Mouse (Mus musculus): ENCODE measurements around the gene Map1b. TPM values are rescaled to one million over a fixed set of nuclear protein-coding genes. Genes with fewer than 3 reads are reported as not detected.

Gene Map1b
- polyA plus RNA-seq, 1 experiment from 2014 or later, result 31.2 TPM

DNA sequence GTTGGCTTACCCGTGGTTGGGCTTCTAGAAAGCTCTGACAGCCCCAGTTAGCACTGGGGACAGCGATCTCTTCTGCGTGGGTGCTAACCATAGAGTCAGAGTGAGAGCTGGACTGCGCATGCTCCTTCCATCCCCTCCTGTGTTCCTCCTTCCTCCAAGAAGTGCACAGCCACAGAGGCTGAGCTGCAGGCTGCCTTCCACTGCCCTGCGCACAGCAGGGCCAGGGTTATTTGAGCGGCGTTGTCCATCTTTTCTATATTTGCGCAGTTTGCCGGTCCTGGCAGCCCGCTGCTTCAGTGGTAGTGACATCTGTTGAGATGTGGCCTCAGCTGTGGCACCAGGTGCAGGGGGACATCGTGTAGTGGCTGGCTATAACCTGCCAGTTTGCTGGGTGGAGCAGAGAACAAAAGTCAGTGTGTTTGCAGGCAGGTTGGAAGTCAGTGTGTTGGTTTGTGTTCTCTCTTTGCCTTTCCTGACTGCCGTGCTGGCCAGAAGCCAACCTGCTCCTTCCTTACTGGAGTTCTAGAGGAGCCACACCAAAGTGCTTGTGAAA, 118.1 kb downstream of the Map1b start:
- Histone ChIP-seq H3K9ac (replicated peaks; ENCODE audit: low read depth) (no peak overlapping the region), H3K4me1 (ENCODE audit: insufficient read depth, low read depth, low read length) (peaks cover 4% of the 10 kb centered on the region; the same call in 1 of the 2 replicates), H3K27me3 (replicated peaks; ENCODE audit: insufficient read depth, low read length) (no peaks in the 10 kb centered on the region), H3K27ac (ENCODE audit: low read length) (no peak overlapping the region), H3K4me3 (ENCODE audit: low read depth, low read length) (no peak overlapping the region), H3K36me3 (ENCODE audit: insufficient read depth, low read length) (no peaks in the 10 kb centered on the region), H3K9me3 (ENCODE audit: low read length) (no peaks in the 10 kb centered on the region), H3K4me2 (replicated peaks; ENCODE audit: low read depth, low read length) (0 out of 2 replicates have a peak overlapping the region, but pooled peaks have one; percentile 8)
- WGBS, result 69% methylated on average over 12 of the region's 12 CpGs
- TF ChIP-seq EP300 (IDR thresholded peaks at IDR 0.05), result no peak
- TF ChIP-seq CTCF (IDR thresholded peaks at IDR 0.05), result no peak
- DNase-seq (ENCODE audit: low spot score) (peak; percentile 68), ATAC-seq (peak; percentile 48)

GRCm38 (mm10) chr13:99397228-99397627, 119.1 kb downstream of the Map1b start:
- 76% methylated on average over 7 of the region's 7 CpGs for WGBS
- ATAC-seq, result no peak
- no peak overlapping the region for H3K4me3 ChIP-seq (ENCODE audit: low read depth, low read length)
- H3K27me3 ChIP-seq (replicated peaks; ENCODE audit: insufficient read depth, low read length), result no peaks in the 10 kb centered on the region
- H3K4me2 ChIP-seq (replicated peaks; ENCODE audit: low read depth, low read length), result no peak overlapping the region
- H3K27ac ChIP-seq (ENCODE audit: low read length), result no peak overlapping the region
- H3K9ac ChIP-seq (replicated peaks; ENCODE audit: low read depth), result no peak overlapping the region
- H3K36me3 ChIP-seq (ENCODE audit: insufficient read depth, low read length), result no peaks in the 10 kb centered on the region
- H3K4me1 ChIP-seq (ENCODE audit: insufficient read depth, low read depth, low read length), result peaks cover 4% of the 10 kb centered on the region; the same call in 1 of the 2 replicates
- TF ChIP-seq CTCF (IDR thresholded peaks at IDR 0.05) (no peak), EP300 (IDR thresholded peaks at IDR 0.05) (no peak)
- H3K9me3 ChIP-seq (ENCODE audit: low read length), result no peaks in the 10 kb centered on the region
- no peak for DNase-seq (ENCODE audit: low spot score)

GRCm38 (mm10) chr13:99395531-99395930, 120.8 kb downstream of the Map1b start:
- Histone ChIP-seq H3K4me3 (ENCODE audit: low read depth, low read length) (no peak overlapping the region), H3K4me1 (ENCODE audit: insufficient read depth, low read depth, low read length) (peaks cover 4% of the 10 kb centered on the region; the same call in 1 of the 2 replicates), H3K9me3 (ENCODE audit: low read length) (no peaks in the 10 kb centered on the region), H3K36me3 (ENCODE audit: insufficient read depth, low read length) (no peaks in the 10 kb centered on the region), H3K27me3 (replicated peaks; ENCODE audit: insufficient read depth, low read length) (no peaks in the 10 kb centered on the region), H3K27ac (ENCODE audit: low read length) (no peak overlapping the region), H3K9ac (replicated peaks; ENCODE audit: low read depth) (no peak overlapping the region), H3K4me2 (replicated peaks; ENCODE audit: low read depth, low read length) (no peak overlapping the region)
- WGBS, result 78% methylated on average over 12 of the region's 12 CpGs
- TF ChIP-seq EP300 (IDR thresholded peaks at IDR 0.05) (no peak), CTCF (IDR thresholded peaks at IDR 0.05) (no peak)
- DNase-seq (ENCODE audit: low spot score) (no peak), ATAC-seq (no peak)

GRCm38 (mm10) chr13:99394694-99395093, 121.6 kb downstream of the Map1b start:
- Histone ChIP-seq H3K27ac (ENCODE audit: low read length) (no peak overlapping the region), H3K4me1 (ENCODE audit: insufficient read depth, low read depth, low read length) (peaks cover 4% of the 10 kb centered on the region; the same call in 1 of the 2 replicates), H3K9me3 (ENCODE audit: low read length) (no peaks in the 10 kb centered on the region), H3K4me3 (ENCODE audit: low read depth, low read length) (no peak overlapping the region), H3K27me3 (replicated peaks; ENCODE audit: insufficient read depth, low read length) (no peaks in the 10 kb centered on the region), H3K9ac (replicated peaks; ENCODE audit: low read depth) (no peak overlapping the region), H3K36me3 (ENCODE audit: insufficient read depth, low read length) (no peaks in the 10 kb centered on the region), H3K4me2 (replicated peaks; ENCODE audit: low read depth, low read length) (no peak overlapping the region)
- TF ChIP-seq CTCF (IDR thresholded peaks at IDR 0.05) (peak; percentile 45), EP300 (IDR thresholded peaks at IDR 0.05) (peak; percentile 47; the same call in 1 of the 2 replicates)
- 55% methylated on average over 3 of the region's 3 CpGs for WGBS
- ATAC-seq (no peak), DNase-seq (ENCODE audit: low spot score) (peak; percentile 15)

- no peak overlapping the region for H3K27ac ChIP-seq (ENCODE audit: low read length)
- no peaks in the 10 kb centered on the region for H3K27me3 ChIP-seq (replicated peaks; ENCODE audit: insufficient read depth, low read length)
- H3K9ac ChIP-seq (replicated peaks; ENCODE audit: low read depth), result no peak overlapping the region
- 81% methylated on average over 3 of the region's 3 CpGs for WGBS
- no peaks in the 10 kb centered on the region for H3K9me3 ChIP-seq (ENCODE audit: low read length)
- no peak overlapping the region for H3K4me3 ChIP-seq (ENCODE audit: low read depth, low read length)
- TF ChIP-seq CTCF (IDR thresholded peaks at IDR 0.05) (no peak), EP300 (IDR thresholded peaks at IDR 0.05) (no peak)
- ATAC-seq (no peak), DNase-seq (ENCODE audit: low spot score) (no peak)
- H3K4me1 ChIP-seq (ENCODE audit: insufficient read depth, low read depth, low read length), result no peaks in the 10 kb centered on the region; the same call in 1 of the 2 replicates
- H3K36me3 ChIP-seq (ENCODE audit: insufficient read depth, low read length), result no peaks in the 10 kb centered on the region
- no peak overlapping the region for H3K4me2 ChIP-seq (replicated peaks; ENCODE audit: low read depth, low read length)
Observed at GRCm38 (mm10) chr13:99393128-99393527, 123.2 kb downstream of the Map1b start.

DNA sequence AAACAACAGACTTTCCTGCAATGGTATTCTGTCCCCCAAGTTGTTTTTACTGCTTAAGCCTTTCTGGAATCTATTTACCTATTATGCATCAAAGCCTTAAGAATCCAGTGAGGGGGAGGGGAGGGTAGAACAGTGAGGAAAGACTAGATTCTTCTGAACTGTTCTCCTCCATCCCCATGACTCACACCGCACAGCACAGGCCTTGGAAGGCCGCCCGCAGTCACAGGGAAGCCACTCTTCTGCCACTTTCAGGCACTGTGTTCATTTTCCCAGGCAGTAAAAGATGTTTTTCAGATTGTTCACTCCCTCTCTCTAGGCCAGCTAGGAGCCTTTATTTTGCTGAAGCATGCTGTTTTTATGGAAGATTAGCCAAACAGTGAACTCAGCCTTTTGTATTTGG, 124.9 kb downstream of the Map1b start:
- H3K9ac ChIP-seq (replicated peaks; ENCODE audit: low read depth), result no peak overlapping the region
- TF ChIP-seq EP300 (IDR thresholded peaks at IDR 0.05) (no peak), CTCF (IDR thresholded peaks at IDR 0.05) (no peak)
- H3K27ac ChIP-seq (ENCODE audit: low read length), result no peak overlapping the region
- no peak for ATAC-seq
- no peak overlapping the region for H3K4me3 ChIP-seq (ENCODE audit: low read depth, low read length)
- 72% methylated on average over 3 of the region's 3 CpGs for WGBS
- H3K9me3 ChIP-seq (ENCODE audit: low read length), result no peaks in the 10 kb centered on the region
- no peaks in the 10 kb centered on the region for H3K4me1 ChIP-seq (ENCODE audit: insufficient read depth, low read depth, low read length)
- no peaks in the 10 kb centered on the region for H3K36me3 ChIP-seq (ENCODE audit: insufficient read depth, low read length)
- peak; percentile 26 for DNase-seq (ENCODE audit: low spot score)
- H3K27me3 ChIP-seq (replicated peaks; ENCODE audit: insufficient read depth, low read length), result no peaks in the 10 kb centered on the region
- no peak overlapping the region for H3K4me2 ChIP-seq (replicated peaks; ENCODE audit: low read depth, low read length)

All from lung, postnatal 0 days (tissue).